Mouse (Mus musculus) ES-E14 (cell line): ENCODE data around the gene Gm10447.

ENCODE experiments used
- CHD2 ChIP-seq: IDR thresholded peaks from 2 replicates; pipeline ENCODE4 v1.6.1; 2014; ENCODE audit warnings: mild to moderate bottlenecking, low read depth, low read length, inconsistent platforms
- HCFC1 ChIP-seq: IDR thresholded peaks from 2 replicates; pipeline ENCODE4 v1.6.1; 2012; ENCODE audit warnings: low read length, inconsistent platforms, borderline replicate concordance; ENCODE audit not compliant: insufficient read depth
- MAFK ChIP-seq: IDR thresholded peaks from 2 replicates; pipeline ENCODE4 v1.6.1; 2014; ENCODE audit warnings: mild to moderate bottlenecking, low read depth, low read length, inconsistent platforms; ENCODE audit not compliant: insufficient read depth
- ZC3H11A ChIP-seq: IDR thresholded peaks from 2 replicates; pipeline ENCODE4 v1.6.1; 2012; ENCODE audit warnings: low read depth, mild to moderate bottlenecking, inconsistent platforms, low read length, borderline replicate concordance
- ZNF384 ChIP-seq: IDR thresholded peaks from 2 replicates; pipeline ENCODE4 v1.6.1; 2012; ENCODE audit warnings: low read depth, low read length, inconsistent platforms

DNA sequence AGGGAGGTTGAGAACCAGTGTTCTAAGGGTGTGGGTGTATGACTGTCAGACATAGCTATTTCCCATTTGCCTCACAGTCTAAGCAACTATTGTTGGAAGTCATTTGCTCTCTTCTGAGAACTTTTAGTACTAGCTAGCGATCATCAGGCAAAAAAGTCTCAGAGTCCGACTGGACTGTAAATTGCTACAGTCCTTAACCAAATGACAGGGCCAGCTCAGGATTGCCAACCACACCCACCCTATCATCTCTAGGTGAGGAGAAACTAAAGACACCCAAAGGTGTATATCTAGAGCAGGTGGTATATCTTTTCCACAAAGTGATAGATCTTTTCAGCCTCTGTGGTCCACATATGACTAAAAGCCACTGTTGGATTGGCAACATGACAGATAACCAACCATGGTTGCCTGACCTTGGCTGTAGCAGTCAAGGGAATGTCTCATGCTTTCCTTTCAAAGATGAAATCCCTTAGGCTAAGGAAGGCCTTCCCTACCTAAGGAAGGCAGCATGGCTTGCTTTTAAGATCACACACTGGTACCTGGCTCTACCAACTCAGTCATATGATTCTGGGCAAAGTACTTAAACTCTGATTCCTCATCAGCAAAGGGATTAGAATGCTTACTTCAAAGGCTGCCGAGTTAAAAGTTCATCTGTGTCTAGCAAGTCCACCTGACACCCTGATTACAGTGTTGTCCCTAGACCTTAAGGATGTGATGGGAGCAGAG, 28.8 kb downstream of the Gm10447 start:
- TF ChIP-seq CHD2 (no peak), ZC3H11A (no peak), ZNF384 (no peak), MAFK (no peak), HCFC1 (no peak)
